Mouse (Mus musculus) cortical plate, adult 2 months (tissue): ENCODE data around the gene Zyg11a.

Experiments used
- CTCF ChIP-seq: fragments of 200-500 bp; IDR thresholded peaks from 2 replicates; pipeline ENCODE4 v1.5.1; 2011; ENCODE audit warnings: mild to moderate bottlenecking, control low read depth, low read length; ENCODE audit not compliant: insufficient read depth; ENCODE audit errors: extremely low read depth
- POLR2A ChIP-seq: fragments of 200-500 bp; IDR thresholded peaks from 2 replicates; pipeline ENCODE4 v1.6.1; 2011; ENCODE audit warnings: mild to moderate bottlenecking, low read length, control low read depth; ENCODE audit not compliant: insufficient read depth; ENCODE audit errors: extremely low read depth

DNA sequence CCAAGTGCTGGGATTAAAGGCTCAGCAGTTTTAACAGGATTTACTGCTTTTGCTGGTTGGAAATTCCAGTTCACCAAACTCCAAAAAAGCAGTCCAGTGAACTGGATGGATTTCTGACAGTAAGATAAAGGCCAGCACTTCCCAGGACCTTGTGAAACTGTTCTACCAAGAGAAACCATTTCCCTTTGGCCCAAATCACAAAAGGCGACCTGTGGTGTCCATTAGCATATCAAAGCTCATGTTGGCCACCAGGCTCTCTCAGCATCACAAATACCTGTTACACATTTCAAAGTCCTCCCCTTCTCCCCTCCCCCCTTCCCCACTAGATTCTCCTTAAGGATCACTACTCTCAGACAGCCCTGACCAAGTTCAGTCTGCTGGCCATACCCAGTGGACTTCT lies 35.6 kb downstream of the Zyg11a start:
- no peak for TF ChIP-seq CTCF
- no peak for TF ChIP-seq POLR2A
